Mouse (Mus musculus) lung, adult 2 months (tissue): ENCODE results near the gene Plcl2.

Experiments used
- CTCF ChIP-seq: fragments of 200-500 bp; IDR thresholded peaks from 2 replicates; pipeline ENCODE4 v1.5.1; 2011; ENCODE audit warnings: mild to moderate bottlenecking, low read length, control low read depth; ENCODE audit not compliant: insufficient read depth
- POLR2A ChIP-seq: fragments of 200-500 bp; IDR thresholded peaks from 2 replicates; pipeline ENCODE4 v1.6.1; 2011; ENCODE audit warnings: low read depth, mild to moderate bottlenecking, control low read depth, low read length, borderline replicate concordance; ENCODE audit errors: extremely low read depth

DNA sequence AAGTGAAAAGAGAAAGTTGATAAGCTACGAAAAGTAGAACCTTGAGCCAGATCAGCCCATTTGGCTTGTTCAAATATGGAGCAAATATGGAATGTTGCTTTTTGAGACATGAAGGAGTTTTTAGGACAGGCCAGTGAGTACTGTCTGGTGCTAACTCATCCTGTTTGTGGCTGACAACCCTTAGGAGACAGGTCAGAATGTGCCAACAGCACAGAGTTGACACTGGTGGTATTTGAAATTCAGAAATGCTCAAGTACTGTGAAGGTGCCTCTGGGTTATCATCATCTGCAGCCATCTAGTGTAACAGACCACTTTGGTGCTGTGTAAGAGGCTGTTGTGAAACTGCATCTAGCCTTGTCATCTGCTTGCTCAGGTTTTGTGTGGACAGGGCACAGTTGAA, 1.5 kb downstream of the Plcl2 start:
- TF ChIP-seq POLR2A (no peak), CTCF (no peak)
